Mouse (Mus musculus) bone marrow macrophage, adult 2 months (primary cell): ENCODE measurements around the gene Gm10234.

Experiments
- CTCF ChIP-seq: IDR thresholded peaks from 2 replicates; pipeline ENCODE4 v1.5.1; 2012; ENCODE audit warnings: low read depth, mild to moderate bottlenecking, low read length, moderate library complexity
- POLR2A ChIP-seq: IDR thresholded peaks from 2 replicates; pipeline ENCODE4 v1.6.1; 2012; ENCODE audit warnings: mild to moderate bottlenecking, low read depth, low read length, borderline replicate concordance

DNA sequence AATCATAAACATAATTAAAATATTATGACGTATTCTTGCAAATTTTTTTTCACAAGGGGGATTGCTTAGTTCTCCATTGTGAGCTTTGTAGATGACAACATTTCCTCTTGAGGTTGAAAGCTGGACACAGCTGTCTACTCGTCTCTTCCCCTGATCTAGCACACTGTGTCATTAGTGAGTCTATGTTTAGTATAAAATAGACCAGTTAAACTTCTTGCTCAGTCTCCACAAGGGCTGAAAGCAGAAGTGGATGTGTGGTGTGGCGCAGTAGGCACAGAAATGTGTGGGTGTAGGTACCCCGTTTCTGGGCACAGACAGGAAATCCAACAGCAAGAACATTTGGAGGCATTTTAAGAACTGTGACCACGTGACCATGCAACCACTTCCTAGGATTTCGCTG, 12.9 kb downstream of the Gm10234 start:
- no peak for TF ChIP-seq CTCF
- no peak for TF ChIP-seq POLR2A
